Mouse (Mus musculus) lung, embryonic 14.5 days (tissue): ENCODE measurements around the gene Tmem140. TPM values are rescaled to one million over a fixed set of nuclear protein-coding genes. Genes with fewer than 3 reads are reported as not detected.

Source experiments
- ATAC-seq: fragments of 200-750 bp; cut with Nextera tagmentation; 2 replicates; pipeline ENCODE4 v1.8.0; 2017; ENCODE audit warnings: mild to moderate bottlenecking, moderate TSS enrichment, moderate library complexity; ENCODE audit not compliant: insufficient read depth
- DNase-seq: peaks from one replicate; pipeline ENCODE4 v3.0.0-alpha.2; 2015
- H3K27ac ChIP-seq: fragments of 300-500 bp; sonication (generic); 2 replicates; pipeline ENCODE4 v1.5.1; 2014; ENCODE audit warnings: low read depth, mild to moderate bottlenecking, moderate library complexity
- H3K27me3 ChIP-seq: fragments of 300-500 bp; sonication (generic); 2 replicates; pipeline ENCODE4 v1.6.1; 2014; ENCODE audit warnings: low read length, control low read depth; ENCODE audit not compliant: insufficient read depth
- H3K36me3 ChIP-seq: fragments of 300-500 bp; sonication (generic); 2 replicates; pipeline ENCODE4 v1.6.1; 2014; ENCODE audit warnings: control low read depth; ENCODE audit not compliant: insufficient read depth
- H3K4me1 ChIP-seq: fragments of 300-500 bp; sonication (generic); 2 replicates; pipeline ENCODE4 v1.6.1; 2014; ENCODE audit warnings: antibody characterized with exemption, control low read depth; ENCODE audit not compliant: insufficient read depth
- H3K4me2 ChIP-seq: fragments of 300-500 bp; sonication (generic); 2 replicates; pipeline ENCODE4 v1.6.1; 2014; ENCODE audit warnings: mild to moderate bottlenecking
- H3K4me3 ChIP-seq: fragments of 300-500 bp; sonication (generic); 2 replicates; pipeline ENCODE4 v1.5.1; 2014; ENCODE audit warnings: low read depth, low read length
- H3K9ac ChIP-seq: fragments of 300-500 bp; sonication (generic); 2 replicates; pipeline ENCODE4 v1.6.1; 2014
- H3K9me3 ChIP-seq: fragments of 300-500 bp; sonication (generic); 2 replicates; pipeline ENCODE4 v1.6.1; 2016; ENCODE audit warnings: low read depth, low read length, control low read depth
- CTCF ChIP-seq: IDR thresholded peaks from 2 replicates; pipeline ENCODE4 v1.5.1; 2016; ENCODE audit warnings: antibody characterized with exemption, low read depth
- WGBS: fragments of 180-500 bp; shearing (Covaris S2); extraction: QIAGEN DNeasy Blood & Tissue Kit; methylation state at CpG from one replicate; pipeline ENCODE4 v1.1.7; 2014; 5-methylcytosine and 5-hydroxymethylcytosine counted together
- polyA plus RNA-seq: library from polyadenylated mRNA; unstranded; fragments of >200 nt; fragmentation: Nextera tagmentation; extraction: Ambion mirVana; gene quantifications from 2 replicates; pipeline ENCODE4 v1.2.1, GENCODE M21; 2014

The Tmem140 gene
- 2.7 TPM in 2 replicates for polyA plus RNA-seq

DNA sequence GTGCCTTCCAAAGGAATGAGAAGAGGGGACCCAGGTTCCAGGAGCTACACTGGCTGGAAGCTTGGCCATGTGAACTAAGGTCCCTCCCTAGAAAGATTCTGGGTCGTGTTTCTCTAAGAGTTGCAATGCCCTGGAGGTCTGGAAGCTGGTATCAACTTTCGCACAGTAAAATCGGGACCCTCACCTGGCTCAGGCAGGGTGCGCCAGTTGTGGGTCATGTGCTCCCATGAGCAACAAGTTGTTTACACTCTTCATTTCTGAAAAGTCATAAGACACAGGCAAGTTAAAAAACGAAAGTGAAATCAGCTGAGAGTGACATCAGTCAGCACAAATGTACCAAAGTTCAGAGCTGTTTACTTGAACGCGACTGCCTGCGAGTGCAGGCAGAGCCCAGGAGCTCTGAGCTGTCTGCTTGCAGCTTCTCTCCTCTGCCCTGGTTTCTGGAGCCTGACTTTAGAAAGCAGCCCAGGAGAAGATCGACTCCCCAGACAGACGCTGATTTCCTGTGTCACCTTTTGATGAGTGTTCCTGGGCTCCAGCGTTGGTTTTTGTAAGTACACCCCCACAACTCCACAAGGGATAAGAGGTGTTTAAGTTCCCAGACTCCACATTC is at the start of gene Tmem140:
TSS of gene Tmem140 (plus strand) at position 356 of the 613 bp plus-strand sequence.
- ATAC-seq (no peak), DNase-seq (peak; percentile 78)
- Histone ChIP-seq H3K4me1 (peaks cover 22% of the 10 kb centered on the region), H3K27ac (peak within 1 kb of the TSS; percentile 67), H3K4me2 (peak within 1 kb of the TSS; percentile 50), H3K4me3 (peak within 1 kb of the TSS; percentile 23), H3K27me3 (no peaks in the 10 kb centered on the region), H3K9me3 (no peaks in the 10 kb centered on the region), H3K9ac (peak within 1 kb of the TSS; percentile 24; the same call in 1 of the 2 replicates), H3K36me3 (no peaks in the 10 kb centered on the region)
- WGBS: 17% methylated on average over 11 of the region's 11 CpGs
- TF ChIP-seq CTCF: no peak

- DNase-seq: peak; percentile 74
- Histone ChIP-seq H3K36me3 (no peaks in the 10 kb centered on the region), H3K9me3 (no peaks in the 10 kb centered on the region; the same call in 1 of the 2 replicates), H3K27ac (no peak overlapping the region), H3K4me3 (no peak overlapping the region), H3K27me3 (no peaks in the 10 kb centered on the region), H3K4me1 (peaks cover 8% of the 10 kb centered on the region; the same call in 1 of the 2 replicates), H3K9ac (no peak overlapping the region), H3K4me2 (no peak overlapping the region)
- TF ChIP-seq CTCF: no peak
- no peak for ATAC-seq
Observed at GRCm38 (mm10) chr6:34824406-34824805, 38.5 kb upstream of the Tmem140 start.

- H3K27me3 ChIP-seq: no peaks in the 10 kb centered on the region
- TF ChIP-seq CTCF: no peak
- H3K27ac ChIP-seq: no peak overlapping the region
- DNase-seq (no peak), ATAC-seq (no peak)
- H3K9ac ChIP-seq: no peak overlapping the region
- H3K9me3 ChIP-seq: no peaks in the 10 kb centered on the region
- H3K4me3 ChIP-seq: no peak overlapping the region
- no peaks in the 10 kb centered on the region for H3K36me3 ChIP-seq
- no peaks in the 10 kb centered on the region for H3K4me1 ChIP-seq
- H3K4me2 ChIP-seq: no peak overlapping the region
- 88% methylated on average over 5 of the region's 5 CpGs for WGBS
Observed at GRCm38 (mm10) chr6:34832352-34832751, 30.6 kb upstream of the Tmem140 start.

- peaks cover 17% of the 10 kb centered on the region for H3K4me1 ChIP-seq
- H3K36me3 ChIP-seq: no peaks in the 10 kb centered on the region
- no peak for TF ChIP-seq CTCF
- DNase-seq (no peak), ATAC-seq (no peak)
- no peaks in the 10 kb centered on the region for H3K9me3 ChIP-seq
- no peak overlapping the region for H3K4me2 ChIP-seq
- H3K27me3 ChIP-seq: no peaks in the 10 kb centered on the region
- 84% methylated on average over 11 of the region's 11 CpGs for whole genome bisulfite sequencing
- H3K4me3 ChIP-seq: no peak overlapping the region
- H3K27ac ChIP-seq: no peak overlapping the region
- no peak overlapping the region for H3K9ac ChIP-seq
Observed at GRCm38 (mm10) chr6:34861546-34862053, 1.3 kb upstream of the Tmem140 start.

GRCm38 (mm10) chr6:34862381-34862780 is 565 bp upstream of the Tmem140 start:
- no peak overlapping the region for H3K9ac ChIP-seq
- H3K4me3 ChIP-seq: 0 out of 2 replicates have a peak overlapping the region, but pooled peaks have one; percentile 23
- H3K9me3 ChIP-seq: no peaks in the 10 kb centered on the region
- no peaks in the 10 kb centered on the region for H3K36me3 ChIP-seq
- peak overlapping the region; percentile 50 for H3K4me2 ChIP-seq
- TF ChIP-seq CTCF: no peak
- WGBS: 87% methylated on average over 6 of the region's 6 CpGs
- ATAC-seq (no peak), DNase-seq (no peak)
- H3K4me1 ChIP-seq: peaks cover 22% of the 10 kb centered on the region
- H3K27ac ChIP-seq: peak overlapping the region; percentile 67
- no peaks in the 10 kb centered on the region for H3K27me3 ChIP-seq

GRCm38 (mm10) chr6:34863786-34864514 is 1.0 kb downstream of the Tmem140 start:
- ATAC-seq (no peak), DNase-seq (no peak)
- Histone ChIP-seq H3K9ac (no peak overlapping the region), H3K4me1 (peaks cover 22% of the 10 kb centered on the region), H3K9me3 (no peaks in the 10 kb centered on the region), H3K36me3 (no peaks in the 10 kb centered on the region), H3K4me3 (no peak overlapping the region), H3K27ac (no peak overlapping the region), H3K27me3 (no peaks in the 10 kb centered on the region), H3K4me2 (no peak overlapping the region)
- TF ChIP-seq CTCF: no peak
- WGBS: 60% methylated on average over 9 of the region's 9 CpGs

GRCm38 (mm10) chr6:34865213-34865612 is 2.3 kb downstream of the Tmem140 start:
- WGBS: 19% methylated on average over 5 of the region's 5 CpGs
- Histone ChIP-seq H3K4me3 (no peak overlapping the region), H3K4me1 (peaks cover 26% of the 10 kb centered on the region), H3K4me2 (0 out of 2 replicates have a peak overlapping the region, but pooled peaks have one; percentile 2), H3K36me3 (no peaks in the 10 kb centered on the region), H3K27ac (peak overlapping the region; percentile 66), H3K27me3 (no peaks in the 10 kb centered on the region), H3K9ac (no peak overlapping the region), H3K9me3 (no peaks in the 10 kb centered on the region)
- ATAC-seq (peak; percentile 50; the same call in 1 of the 2 replicates), DNase-seq (no peak)
- no peak for TF ChIP-seq CTCF
